Mouse (Mus musculus): Measurements from ENCODE around the gene Gm20517.

GRCm38 (mm10) chr17:47708972-47709371 lies 97.6 kb downstream of the Gm20517 start:
- no peak for TF ChIP-seq CTCF (IDR thresholded peaks at IDR 0.05; ENCODE audit: extremely low read depth, insufficient read depth, low read length)
- TF ChIP-seq POLR2A (IDR thresholded peaks at IDR 0.05; ENCODE audit: extremely low read depth, insufficient read depth, low read length) = no peak

Measured in cortical plate, adult 2 months (tissue).